Mouse (Mus musculus) retina, adult 2 months (tissue): Measurements from ENCODE around the gene Gm614.

Experiments
- DNase-seq: peaks from one replicate; pipeline ENCODE4 v3.0.0-alpha.2; 2012; ENCODE audit warnings: low read depth, low spot score

Gene Gm614

GRCm38 (mm10) chrX:101260441-101261325 lies 3.1 kb downstream of the Gm614 start:
- no peak for DNase-seq

GRCm38 (mm10) chrX:101256603-101257002 lies 7.2 kb downstream of the Gm614 start:
- DNase-seq = no peak

- no peak for DNase-seq
Measured at GRCm38 (mm10) chrX:101254740-101255139, 9.1 kb downstream of the Gm614 start.

GRCm38 (mm10) chrX:101253952-101254729 lies 9.7 kb downstream of the Gm614 start, which contains the start of gene Foxo4:
Gene Foxo4 (plus strand): TSS chrX:101254528.
- peak; percentile 60 for DNase-seq

- DNase-seq = no peak
Measured at GRCm38 (mm10) chrX:101245011-101245410, 18.8 kb downstream of the Gm614 start.

- no peak for DNase-seq
Measured at GRCm38 (mm10) chrX:101222796-101223162, 41.0 kb downstream of the Gm614 start.

GRCm38 (mm10) chrX:101221834-101222795 lies 41.7 kb downstream of the Gm614 start, which contains the start of gene Snx12:
Gene Snx12 (minus strand): TSS chrX:101222563.
- peak; percentile 87 for DNase-seq
